Comparison of ENCODE assay signal across 8 mouse cellular contexts in the genomic region with DNA sequence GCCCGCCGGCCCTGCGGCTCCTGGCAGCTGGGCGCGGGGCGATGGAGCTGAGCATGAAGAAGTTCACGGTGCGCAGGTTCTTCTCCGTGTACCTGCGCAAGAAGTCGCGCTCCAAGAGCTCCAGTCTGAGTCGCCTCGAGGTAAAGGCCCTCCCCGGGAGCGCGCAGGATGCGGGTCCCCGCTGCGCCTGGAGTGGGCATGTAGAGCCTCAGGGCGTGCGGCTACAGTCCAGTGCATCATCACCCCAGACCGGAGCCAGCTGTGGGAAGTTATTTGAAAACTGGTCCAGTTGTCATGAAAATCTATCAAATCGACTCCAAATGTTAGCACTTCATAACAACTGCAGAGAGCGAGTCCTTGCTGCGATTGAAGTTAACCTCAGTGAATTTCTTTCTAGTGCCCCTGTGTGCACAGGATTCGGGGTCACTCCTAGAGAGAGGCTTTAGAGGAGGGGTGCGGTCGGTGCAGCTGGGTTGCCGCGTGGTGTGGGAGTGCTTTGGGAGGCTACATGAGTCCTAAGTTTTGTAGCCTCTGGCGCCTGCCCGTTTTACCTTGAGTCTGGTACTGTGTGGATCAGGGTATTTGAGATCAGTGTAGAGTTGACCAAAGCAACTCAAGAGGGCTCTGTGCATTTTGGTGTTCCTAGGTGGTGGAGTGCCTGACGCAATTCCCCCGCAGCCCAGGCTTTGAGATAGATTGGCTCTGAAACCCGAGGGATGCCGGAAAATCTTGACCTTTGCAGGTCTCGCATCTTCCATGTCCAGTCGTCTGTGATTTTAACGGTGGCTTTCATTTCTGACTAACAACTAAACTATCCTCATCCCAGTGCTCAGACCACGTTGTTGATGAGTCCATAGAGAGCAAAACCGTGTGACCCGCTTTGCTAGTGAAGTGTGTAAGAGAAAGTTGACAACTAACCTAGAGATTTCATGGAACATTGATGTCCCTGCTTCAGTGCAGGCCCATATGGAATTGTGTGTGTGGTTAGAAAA. TPM values are rescaled to one million over a fixed set of nuclear protein-coding genes. Genes with fewer than 3 reads are reported as not detected.
DNase-seq lines count a peak whose midpoint lies in the region; ATAC-seq and TF ChIP-seq lines count a peak whose summit lies in the region.

No protein-coding gene starts in this region.

- WGBS in heart, embryonic 13.5 days, result 1% methylated on average over 43 of the region's 43 CpGs
- 2% methylated on average over 37 of the region's 43 CpGs for WGBS in embryonic facial prominence, embryonic 14.5 days
- WGBS in kidney, embryonic 15.5 days, result 1% methylated on average over 43 of the region's 43 CpGs
- 1% methylated on average over 42 of the region's 43 CpGs for WGBS in midbrain, embryonic 13.5 days

- no peak for ATAC-seq in heart, embryonic 13.5 days (ENCODE audit: extremely low read depth, insufficient number of reproducible peaks, low FRiP score, low TSS enrichment)
- ATAC-seq in embryonic facial prominence, embryonic 14.5 days (ENCODE audit: low read depth), result no peak; the same call in 1 of the 2 replicates
- peak; percentile 33; the same call in 1 of the 2 replicates for ATAC-seq in kidney, embryonic 15.5 days (replicated peaks; ENCODE audit: low FRiP score)
- ATAC-seq in midbrain, embryonic 13.5 days, result no peak; the same call in 1 of the 2 replicates

- H3K4me2 ChIP-seq in heart, embryonic 13.5 days, result peak overlapping the region; percentile 79
- H3K4me2 ChIP-seq in embryonic facial prominence, embryonic 14.5 days (ENCODE audit: low read depth, low read length), result peak overlapping the region; percentile 83
- H3K4me2 ChIP-seq in kidney, embryonic 15.5 days, result peak overlapping the region; percentile 86
- H3K4me2 ChIP-seq in midbrain, embryonic 13.5 days (replicated peaks), result peak overlapping the region; percentile 88

- peak overlapping the region; percentile 90 for H3K9ac ChIP-seq in heart, embryonic 13.5 days
- H3K9ac ChIP-seq in ES-E14 (ENCODE audit: insufficient read depth, low read depth, low read length, poor library complexity, severe bottlenecking), result peak overlapping the region; percentile 73
- H3K9ac ChIP-seq in embryonic facial prominence, embryonic 14.5 days (ENCODE audit: low read depth, low read length), result peak overlapping the region; percentile 69
- peak overlapping the region; percentile 65 for H3K9ac ChIP-seq in kidney, embryonic 15.5 days
- H3K9ac ChIP-seq in midbrain, embryonic 13.5 days (replicated peaks), result peak overlapping the region; percentile 79

- H3K4me3 ChIP-seq in heart, embryonic 13.5 days, result peak overlapping the region; percentile 82
- peak overlapping the region; percentile 77 to 94 for H3K4me3 ChIP-seq in ES-E14 (ENCODE audit: insufficient read depth in 1 of 2, low read depth in 1 of 2, low read length in 2 of 2, poor library complexity in 1 of 2, severe bottlenecking in 1 of 2)
- H3K4me3 ChIP-seq in embryonic facial prominence, embryonic 14.5 days (ENCODE audit: low read depth, low read length), result peak overlapping the region; percentile 83
- peak overlapping the region; percentile 71 for H3K4me3 ChIP-seq in kidney, embryonic 15.5 days (replicated peaks)
- peak overlapping the region; percentile 83 for H3K4me3 ChIP-seq in midbrain, embryonic 13.5 days (replicated peaks)

- H3K27me3 ChIP-seq in heart, embryonic 13.5 days (replicated peaks), result no peaks in the 10 kb centered on the region
- H3K27me3 ChIP-seq in embryonic facial prominence, embryonic 14.5 days (replicated peaks; ENCODE audit: control insufficient read depth, insufficient read depth, low read length), result no peaks in the 10 kb centered on the region
- no peaks in the 10 kb centered on the region for H3K27me3 ChIP-seq in kidney, embryonic 15.5 days
- no peaks in the 10 kb centered on the region for H3K27me3 ChIP-seq in midbrain, embryonic 13.5 days

- H3K36me3 ChIP-seq in heart, embryonic 13.5 days, result no peaks in the 10 kb centered on the region
- H3K36me3 ChIP-seq in ES-E14 (ENCODE audit: control insufficient read depth, insufficient read depth, low read length, poor library complexity, severe bottlenecking), result no peaks in the 10 kb centered on the region
- no peaks in the 10 kb centered on the region for H3K36me3 ChIP-seq in embryonic facial prominence, embryonic 14.5 days (ENCODE audit: control insufficient read depth, insufficient read depth, low read length)
- H3K36me3 ChIP-seq in kidney, embryonic 15.5 days, result no peaks in the 10 kb centered on the region
- H3K36me3 ChIP-seq in midbrain, embryonic 13.5 days, result no peaks in the 10 kb centered on the region

- H3K27ac ChIP-seq in heart, embryonic 13.5 days (replicated peaks), result peak overlapping the region; percentile 82
- H3K27ac ChIP-seq in ES-E14 (ENCODE audit: insufficient read depth, low read depth, low read length, poor library complexity, severe bottlenecking), result no peak overlapping the region
- H3K27ac ChIP-seq in embryonic facial prominence, embryonic 14.5 days (replicated peaks; ENCODE audit: low read depth, low read length), result peak overlapping the region; percentile 58; the same call in 1 of the 2 replicates
- H3K27ac ChIP-seq in kidney, embryonic 15.5 days, result peak overlapping the region; percentile 75
- peak overlapping the region; percentile 85 for H3K27ac ChIP-seq in midbrain, embryonic 13.5 days

- DNase-seq in heart, postnatal 4 days, result no peak
- peak; percentile 24 for DNase-seq in ES-E14 (ENCODE audit: low read depth, low spot score)
- no peak for DNase-seq in embryonic facial prominence, embryonic 14.5 days (ENCODE audit: low spot score)
- DNase-seq in urinary bladder, postnatal 25 days (ENCODE audit: low spot score), result no peak
- no peak for DNase-seq in spleen, postnatal 36 days (ENCODE audit: low spot score in 2 of 2)

- peaks cover 56% of the 10 kb centered on the region for H3K4me1 ChIP-seq in heart, embryonic 13.5 days
- peaks cover 0 to 2% of the 10 kb centered on the region in 2 experiments; a peak in 1 of 4 replicates for H3K4me1 ChIP-seq in ES-E14 (ENCODE audit: control insufficient read depth in 2 of 2, insufficient read depth in 2 of 2, low read length in 2 of 2, poor library complexity in 1 of 2)
- H3K4me1 ChIP-seq in embryonic facial prominence, embryonic 14.5 days (ENCODE audit: control insufficient read depth, insufficient read depth, low read length), result peaks cover 14% of the 10 kb centered on the region
- H3K4me1 ChIP-seq in kidney, embryonic 15.5 days, result peaks cover 36% of the 10 kb centered on the region
- peaks cover 45% of the 10 kb centered on the region for H3K4me1 ChIP-seq in midbrain, embryonic 13.5 days (replicated peaks)

- in situ Hi-C loops in ES-E14 (cut with MboI; ENCODE audit: low sequenced_read_pairs in 2 of 2, unreplicated experiment in 2 of 2), result no loop called here

- H3K9me3 ChIP-seq in heart, embryonic 13.5 days, result no peaks in the 10 kb centered on the region
- H3K9me3 ChIP-seq in ES-E14 (ENCODE audit: control insufficient read depth, insufficient read depth, low read depth, low read length), result no peaks in the 10 kb centered on the region
- H3K9me3 ChIP-seq in embryonic facial prominence, embryonic 14.5 days (ENCODE audit: control insufficient read depth, low read length), result no peaks in the 10 kb centered on the region
- H3K9me3 ChIP-seq in kidney, embryonic 15.5 days (replicated peaks), result no peaks in the 10 kb centered on the region
- H3K9me3 ChIP-seq in midbrain, embryonic 13.5 days, result no peaks in the 10 kb centered on the region

TF ChIP-seq in ES-E14, 5 proteins besides CTCF, POLR2A, EP300 and RAD21:
- TF ChIP-seq HCFC1 (IDR thresholded peaks at IDR 0.05; ENCODE audit: borderline replicate concordance, insufficient read depth, low read length) (0 out of 2 replicates have a peak, but pooled peaks have one; percentile 10), ZC3H11A (IDR thresholded peaks at IDR 0.05; ENCODE audit: borderline replicate concordance, low read depth, low read length) (no peak), ZNF384 (IDR thresholded peaks at IDR 0.05; ENCODE audit: low read depth, low read length) (no peak)

RNA-seq across cellular contexts. Expression of gene Rps6ka2, which starts 0.7 kb away (rescaled TPM):
- 35.9 and 37.5 TPM in 2 replicates for polyA plus RNA-seq in heart, embryonic 13.5 days (2015; fragmentation: Nextera tagmentation; extraction: Ambion mirVana)
- total RNA-seq in heart, postnatal 4 days (2021), result 10 to 100 TPM; 26.2 to 31.1 TPM
- total RNA-seq in ES-E14 (2012; rRNA removed), result 16.2 and 19.9 TPM in 2 replicates
- polyA plus RNA-seq in embryonic facial prominence, embryonic 14.5 days (2014; fragmentation: Nextera tagmentation; extraction: Ambion mirVana), result 14.0 and 16.9 TPM in 2 replicates
- 20.9 and 21.5 TPM in 2 replicates for polyA plus RNA-seq in kidney, embryonic 15.5 days (2015; fragmentation: Nextera tagmentation; extraction: Ambion mirVana)
- 20.8 and 21.6 TPM in 2 replicates for polyA plus RNA-seq in midbrain, embryonic 13.5 days (2015; fragmentation: Nextera tagmentation; extraction: Ambion mirVana)
